Mouse (Mus musculus) stomach, embryonic 16.5 days (tissue): ENCODE data around the gene Nptx1. TPM values are rescaled to one million over a fixed set of nuclear protein-coding genes. Genes with fewer than 3 reads are reported as not detected.
A peak's percentile ranks its signal among the peaks of the same experiment; 100 is the strongest.

Experiments
- ATAC-seq: fragments of 200-750 bp; cut with Nextera tagmentation; 2 replicates; pipeline ENCODE4 v1.8.0; 2017; ENCODE audit warnings: moderate number of reproducible peaks, moderate TSS enrichment; ENCODE audit not compliant: insufficient read depth, low FRiP score
- H3K27ac ChIP-seq: fragments of 300-500 bp; sonication (generic); 2 replicates; pipeline ENCODE4 v1.5.1; 2014; ENCODE audit warnings: low read length
- H3K27me3 ChIP-seq: fragments of 300-500 bp; sonication (generic); 2 replicates; pipeline ENCODE4 v1.6.1; 2014; ENCODE audit warnings: low read length, control low read depth, mixed read lengths; ENCODE audit not compliant: control insufficient read depth, insufficient read depth
- H3K36me3 ChIP-seq: fragments of 300-500 bp; sonication (generic); 2 replicates; pipeline ENCODE4 v1.6.1; 2014; ENCODE audit warnings: low read length; ENCODE audit not compliant: control insufficient read depth, insufficient read depth
- H3K4me1 ChIP-seq: fragments of 300-500 bp; sonication (generic); 2 replicates; pipeline ENCODE4 v1.6.1; 2014; ENCODE audit warnings: low read length, control low read depth, mixed read lengths; ENCODE audit not compliant: control insufficient read depth, insufficient read depth
- H3K4me2 ChIP-seq: fragments of 300-500 bp; sonication (generic); 2 replicates; pipeline ENCODE4 v1.6.1; 2014; ENCODE audit warnings: low read depth, low read length, mixed read lengths
- H3K4me3 ChIP-seq: fragments of 300-500 bp; sonication (generic); replicated peaks from 2 replicates; pipeline ENCODE4 v1.5.1; 2014; ENCODE audit warnings: mild to moderate bottlenecking, low read length
- H3K9ac ChIP-seq: fragments of 300-500 bp; sonication (generic); 2 replicates; pipeline ENCODE4 v1.6.1; 2014; ENCODE audit warnings: low read length
- H3K9me3 ChIP-seq: fragments of 300-500 bp; sonication (generic); replicated peaks from 2 replicates; pipeline ENCODE4 v1.6.1; 2016; ENCODE audit warnings: low read length, control low read depth; ENCODE audit not compliant: control insufficient read depth
- WGBS: fragments of 180-500 bp; shearing (Covaris S2); extraction: QIAGEN DNeasy Blood & Tissue Kit; methylation state at CpG from one replicate; pipeline ENCODE4 v1.1.7; 2014; 5-methylcytosine and 5-hydroxymethylcytosine counted together
- polyA plus RNA-seq: library from polyadenylated mRNA; unstranded; fragments of >200 nt; fragmentation: Nextera tagmentation; extraction: Ambion mirVana; gene quantifications from 2 replicates; pipeline ENCODE4 v1.2.1, GENCODE M21; 2015

Nptx1 gene
- polyA plus RNA-seq, 1 experiment from 2014 or later, result 0.32 TPM

DNA sequence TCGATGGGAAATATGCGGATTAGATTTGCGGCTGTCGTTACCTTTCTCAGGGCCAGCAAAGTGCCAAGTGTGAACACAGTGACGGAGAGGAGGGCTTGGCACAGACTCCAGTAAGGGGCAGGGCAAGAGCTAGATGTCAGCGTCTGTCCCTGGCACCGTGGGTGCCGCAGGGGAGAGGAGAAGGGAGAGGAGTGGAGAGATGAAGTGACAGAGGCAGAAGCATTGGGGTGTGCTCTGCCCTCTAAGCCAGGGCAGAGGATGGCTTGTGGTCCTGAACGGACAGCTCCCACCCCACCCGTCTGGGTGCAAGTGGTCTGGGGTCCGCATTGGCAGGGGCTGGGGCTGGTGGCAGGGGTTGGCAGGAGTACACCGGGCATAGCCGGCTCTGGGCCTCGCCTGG is 7.6 kb downstream of the Nptx1 start:
- H3K27me3 ChIP-seq, result peaks cover 33% of the 10 kb centered on the region
- no peak overlapping the region for H3K4me3 ChIP-seq
- H3K36me3 ChIP-seq, result no peaks in the 10 kb centered on the region
- ATAC-seq, result no peak
- WGBS, result 28% methylated on average over 14 of the region's 14 CpGs
- H3K4me2 ChIP-seq, result no peak overlapping the region
- no peaks in the 10 kb centered on the region for H3K4me1 ChIP-seq
- no peak overlapping the region for H3K27ac ChIP-seq
- H3K9me3 ChIP-seq, result no peaks in the 10 kb centered on the region
- no peak overlapping the region for H3K9ac ChIP-seq

DNA sequence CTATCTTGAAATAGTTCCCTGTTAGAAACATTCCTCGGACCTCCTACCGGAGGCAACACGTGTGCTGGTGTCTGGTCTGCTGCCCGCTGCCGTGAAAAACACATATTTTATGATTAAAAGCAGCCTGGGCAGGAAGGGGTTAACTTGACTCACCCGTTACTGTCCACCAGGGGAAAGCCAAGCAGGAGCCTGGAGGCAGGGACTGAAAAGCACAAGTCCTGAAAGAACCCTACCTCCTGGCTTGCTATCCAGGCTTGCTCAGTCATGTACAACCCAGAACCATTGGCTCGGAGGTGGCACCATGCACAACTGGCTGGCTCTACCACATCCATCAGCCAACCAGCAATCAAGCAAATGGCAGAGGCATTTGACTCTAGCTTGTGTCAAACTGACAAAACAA is 13.8 kb downstream of the Nptx1 start:
- H3K9me3 ChIP-seq, result no peaks in the 10 kb centered on the region
- no peak overlapping the region for H3K4me2 ChIP-seq
- ATAC-seq, result no peak
- no peak overlapping the region for H3K27ac ChIP-seq
- H3K4me1 ChIP-seq, result no peaks in the 10 kb centered on the region
- no peak overlapping the region for H3K4me3 ChIP-seq
- no peak overlapping the region for H3K9ac ChIP-seq
- WGBS, result 62% methylated on average over 7 of the region's 7 CpGs
- H3K27me3 ChIP-seq, result no peaks in the 10 kb centered on the region; the same call in 1 of the 2 replicates
- H3K36me3 ChIP-seq, result no peaks in the 10 kb centered on the region

DNA sequence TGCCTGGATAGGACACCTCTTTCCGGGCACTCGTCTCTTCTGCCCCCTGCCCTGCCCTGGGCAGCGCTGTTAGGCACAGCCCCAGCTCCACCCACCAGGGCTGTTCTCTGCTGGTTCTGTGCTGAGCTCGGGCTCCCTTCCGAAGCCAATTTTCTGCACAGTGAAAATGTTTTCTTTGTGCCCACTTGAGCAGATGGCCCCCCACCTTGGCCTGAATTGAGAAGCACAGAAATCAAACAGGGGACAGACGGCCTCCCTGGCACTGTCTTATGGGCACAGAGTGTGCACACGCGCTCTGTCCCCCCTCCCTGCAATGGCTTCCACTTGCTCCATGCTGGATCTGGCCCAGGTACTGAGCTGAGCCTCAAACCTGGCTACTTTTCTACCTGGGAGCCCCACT is 15.1 kb downstream of the Nptx1 start:
- H3K4me2 ChIP-seq, result no peak overlapping the region
- H3K9ac ChIP-seq, result no peak overlapping the region
- H3K9me3 ChIP-seq, result no peaks in the 10 kb centered on the region
- H3K27ac ChIP-seq, result no peak overlapping the region
- no peak for ATAC-seq
- H3K27me3 ChIP-seq, result no peaks in the 10 kb centered on the region
- H3K4me3 ChIP-seq, result no peak overlapping the region
- 69% methylated on average over 8 of the region's 8 CpGs for WGBS
- H3K4me1 ChIP-seq, result no peaks in the 10 kb centered on the region
- no peaks in the 10 kb centered on the region for H3K36me3 ChIP-seq

DNA sequence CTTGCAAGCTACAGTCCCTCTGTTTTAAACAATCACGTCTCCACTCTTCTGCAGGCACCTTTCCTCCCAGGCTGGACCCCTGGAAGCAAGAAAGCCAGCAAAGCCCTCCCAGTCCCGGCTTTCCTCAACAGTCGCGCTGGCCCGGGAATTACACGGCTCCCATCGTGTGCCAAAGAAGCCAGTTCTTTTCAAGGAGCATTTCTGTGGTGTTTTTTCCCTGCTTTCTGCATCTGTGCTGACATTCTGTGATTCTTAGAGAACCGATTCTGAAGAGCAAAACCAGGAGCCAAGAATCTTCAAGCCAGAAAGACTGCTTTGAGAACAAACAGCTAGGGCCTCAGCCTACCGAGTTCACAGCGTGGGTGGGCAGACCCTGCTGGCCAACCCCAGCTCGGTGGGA is 18.6 kb downstream of the Nptx1 start:
- no peak overlapping the region for H3K9ac ChIP-seq
- no peaks in the 10 kb centered on the region for H3K9me3 ChIP-seq
- WGBS, result 49% methylated on average over 11 of the region's 11 CpGs
- no peak for ATAC-seq
- 0 out of 2 replicates have a peak, but pooled peaks cover 3% of the 10 kb centered on the region for H3K4me1 ChIP-seq
- H3K4me3 ChIP-seq, result no peak overlapping the region
- H3K27ac ChIP-seq, result no peak overlapping the region
- H3K4me2 ChIP-seq, result no peak overlapping the region
- no peaks in the 10 kb centered on the region for H3K36me3 ChIP-seq
- no peaks in the 10 kb centered on the region for H3K27me3 ChIP-seq

DNA sequence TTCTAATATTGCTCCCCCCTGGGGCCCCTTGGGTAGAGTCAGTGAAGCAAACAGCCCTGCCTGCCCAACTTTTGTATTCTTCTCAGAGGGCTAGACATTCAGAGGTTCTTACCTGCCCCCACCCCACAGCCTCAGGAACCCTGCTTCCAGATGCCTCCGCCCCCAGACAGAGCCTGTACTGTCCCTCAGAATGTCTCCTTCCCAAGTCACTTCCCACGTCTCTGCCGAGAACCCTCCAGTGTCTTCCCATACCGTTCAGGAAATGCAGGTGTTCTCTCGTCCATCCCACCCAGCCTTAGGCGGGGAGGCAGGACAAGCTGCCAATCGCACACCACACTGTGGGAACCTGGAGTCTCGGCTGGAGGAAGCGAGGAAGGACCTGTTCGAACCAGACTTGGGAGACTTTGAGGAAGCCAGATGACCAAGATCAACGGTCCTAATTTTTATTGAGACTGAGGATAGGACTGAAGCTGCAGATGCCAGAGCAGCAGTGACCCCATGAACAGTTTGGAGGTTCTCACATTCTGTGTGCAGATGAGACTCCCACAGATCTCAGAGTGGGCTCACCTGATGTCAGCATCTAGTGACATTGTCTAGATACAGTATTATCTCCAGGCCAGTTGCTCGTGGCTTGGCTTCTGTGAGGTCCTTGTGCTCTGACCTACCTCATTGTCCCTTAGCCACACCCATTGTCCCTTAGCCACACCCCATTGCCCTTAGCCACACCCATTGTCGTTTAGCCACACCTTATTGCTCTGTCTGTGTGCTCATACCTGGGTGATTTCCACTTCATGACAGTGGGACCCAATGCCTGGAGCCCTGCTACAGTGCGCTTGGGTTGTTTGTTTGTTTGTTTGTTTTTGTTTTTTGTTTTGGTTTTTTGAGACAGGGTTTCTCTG is 21.2 kb downstream of the Nptx1 start:
- no peak for ATAC-seq
- 77% methylated on average over 14 of the region's 14 CpGs for WGBS
- no peak overlapping the region for H3K4me3 ChIP-seq
- H3K4me2 ChIP-seq, result no peak overlapping the region
- H3K27me3 ChIP-seq, result no peaks in the 10 kb centered on the region
- H3K9ac ChIP-seq, result no peak overlapping the region
- H3K27ac ChIP-seq, result no peak overlapping the region
- 0 out of 2 replicates have a peak, but pooled peaks cover 3% of the 10 kb centered on the region for H3K4me1 ChIP-seq
- H3K36me3 ChIP-seq, result no peaks in the 10 kb centered on the region
- H3K9me3 ChIP-seq, result no peaks in the 10 kb centered on the region

DNA sequence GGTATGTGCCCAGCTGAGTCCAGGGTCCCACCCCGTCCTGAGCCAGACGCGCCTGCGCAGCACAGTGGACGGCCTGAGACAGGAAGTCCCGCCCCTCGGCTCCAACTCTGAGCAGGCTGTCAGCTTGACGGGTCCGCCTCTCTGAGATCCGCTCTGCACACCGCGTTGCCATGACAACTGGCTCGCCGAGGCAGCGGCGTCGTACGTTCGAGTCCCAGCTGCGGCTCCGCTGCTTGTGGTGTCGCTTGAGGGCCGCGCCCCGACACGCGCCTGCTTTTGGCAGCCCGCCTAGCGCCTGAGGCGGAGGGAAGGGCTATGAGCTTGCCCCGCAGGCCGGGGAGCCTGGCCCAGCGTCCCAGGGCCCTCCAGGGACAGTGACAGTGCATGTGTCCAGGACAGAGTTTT is 23.0 kb downstream of the Nptx1 start:
- Histone ChIP-seq H3K4me3 (peak overlapping the region; percentile 49), H3K27ac (no peak overlapping the region), H3K9me3 (no peaks in the 10 kb centered on the region), H3K4me2 (peak overlapping the region; percentile 64), H3K4me1 (0 out of 2 replicates have a peak, but pooled peaks cover 7% of the 10 kb centered on the region), H3K27me3 (no peaks in the 10 kb centered on the region), H3K9ac (peak overlapping the region; percentile 78), H3K36me3 (no peaks in the 10 kb centered on the region)
- peak; percentile 96 for ATAC-seq
- WGBS, result 1% methylated on average over 33 of the region's 33 CpGs

DNA sequence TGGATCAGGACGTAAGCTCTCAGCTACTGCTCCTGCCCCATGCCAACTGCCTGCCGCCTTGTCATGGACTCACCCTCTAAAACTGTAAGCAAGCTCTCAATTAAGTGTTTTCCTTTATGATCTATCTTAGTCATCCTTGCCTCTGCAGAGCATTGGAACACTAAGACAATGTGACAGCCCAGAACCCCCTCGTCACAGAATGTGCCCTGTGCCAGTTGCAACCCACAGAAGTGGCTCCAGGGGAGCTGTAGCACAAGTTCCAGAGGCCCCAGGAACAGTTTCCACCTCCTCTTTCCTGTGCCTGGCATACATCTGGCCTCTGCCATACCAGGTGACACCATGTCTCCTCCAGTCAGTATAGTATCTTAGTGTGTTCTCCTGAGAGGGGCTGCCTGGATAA is 24.2 kb downstream of the Nptx1 start:
- H3K4me1 ChIP-seq, result 0 out of 2 replicates have a peak, but pooled peaks cover 7% of the 10 kb centered on the region
- H3K4me3 ChIP-seq, result no peak overlapping the region
- H3K27ac ChIP-seq, result no peak overlapping the region
- no peaks in the 10 kb centered on the region for H3K36me3 ChIP-seq
- H3K27me3 ChIP-seq, result no peaks in the 10 kb centered on the region
- ATAC-seq, result no peak
- H3K9me3 ChIP-seq, result no peaks in the 10 kb centered on the region
- WGBS, result 82% methylated on average over 3 of the region's 3 CpGs
- H3K4me2 ChIP-seq, result no peak overlapping the region
- no peak overlapping the region for H3K9ac ChIP-seq

- Histone ChIP-seq H3K9ac (no peak overlapping the region), H3K9me3 (no peaks in the 10 kb centered on the region), H3K4me2 (no peak overlapping the region), H3K4me1 (0 out of 2 replicates have a peak, but pooled peaks cover 7% of the 10 kb centered on the region), H3K36me3 (no peaks in the 10 kb centered on the region), H3K27me3 (no peaks in the 10 kb centered on the region), H3K27ac (no peak overlapping the region), H3K4me3 (no peak overlapping the region)
- WGBS, result 74% methylated on average over 8 of the region's 8 CpGs
- ATAC-seq, result no peak
Measured at GRCm38 (mm10) chr11:119522779-119523178, 24.8 kb downstream of the Nptx1 start.

GRCm38 (mm10) chr11:119521920-119522710 is 25.4 kb downstream of the Nptx1 start:
- Histone ChIP-seq H3K4me1 (0 out of 2 replicates have a peak, but pooled peaks cover 7% of the 10 kb centered on the region), H3K27me3 (no peaks in the 10 kb centered on the region), H3K4me3 (no peak overlapping the region), H3K36me3 (no peaks in the 10 kb centered on the region), H3K4me2 (no peak overlapping the region), H3K27ac (no peak overlapping the region), H3K9me3 (no peaks in the 10 kb centered on the region), H3K9ac (no peak overlapping the region)
- WGBS, result 82% methylated on average over 6 of the region's 6 CpGs
- no peak for ATAC-seq
